Mouse (Mus musculus) limb, embryonic 14.5 days (tissue): ENCODE data around the gene 1600015I10Rik. TPM values are rescaled to one million over a fixed set of nuclear protein-coding genes. Genes with fewer than 3 reads are reported as not detected.
"Not testable (repeated sequence)": the region's sequence is repeated elsewhere in the genome, so short reads cannot be mapped to it uniquely, and the experiment has no call there.

Experiments used
- ATAC-seq: fragments of 200-750 bp; cut with Nextera tagmentation; 2 replicates; pipeline ENCODE4 v1.8.0; 2017; ENCODE audit warnings: low read depth, moderate number of reproducible peaks, moderate TSS enrichment; ENCODE audit not compliant: low FRiP score
- DNase-seq: peaks from one replicate; pipeline ENCODE4 v3.0.0-alpha.2; 2015; ENCODE audit warnings: low spot score
- H3K27ac ChIP-seq: fragments of 300-500 bp; sonication (generic); replicated peaks from 2 replicates; pipeline ENCODE4 v1.5.1; 2014; ENCODE audit warnings: low read depth, mild to moderate bottlenecking, low read length, moderate library complexity, mixed read lengths
- H3K27me3 ChIP-seq: fragments of 300-500 bp; sonication (generic); 2 replicates; pipeline ENCODE4 v1.6.1; 2014; ENCODE audit warnings: low read length, mixed read lengths; ENCODE audit not compliant: control insufficient read depth, insufficient read depth
- H3K36me3 ChIP-seq: fragments of 300-500 bp; sonication (generic); 2 replicates; pipeline ENCODE4 v1.6.1; 2014; ENCODE audit warnings: mild to moderate bottlenecking, low read length, moderate library complexity, mixed read lengths; ENCODE audit not compliant: control insufficient read depth, insufficient read depth
- H3K4me1 ChIP-seq: fragments of 300-500 bp; sonication (generic); 2 replicates; pipeline ENCODE4 v1.6.1; 2014; ENCODE audit warnings: antibody characterized with exemption, low read length, mixed read lengths; ENCODE audit not compliant: control insufficient read depth, insufficient read depth
- H3K4me2 ChIP-seq: fragments of 300-500 bp; sonication (generic); replicated peaks from 2 replicates; pipeline ENCODE4 v1.6.1; 2014; ENCODE audit warnings: low read depth, mild to moderate bottlenecking, low read length, moderate library complexity; ENCODE audit not compliant: severe bottlenecking
- H3K4me3 ChIP-seq: fragments of 300-500 bp; sonication (generic); replicated peaks from 2 replicates; pipeline ENCODE4 v1.5.1; 2014; ENCODE audit warnings: low read length
- H3K9ac ChIP-seq: fragments of 300-500 bp; sonication (generic); 2 replicates; pipeline ENCODE4 v1.6.1; 2014; ENCODE audit warnings: mild to moderate bottlenecking, low read depth, low read length, moderate library complexity; ENCODE audit not compliant: severe bottlenecking
- H3K9me3 ChIP-seq: fragments of 300-500 bp; sonication (generic); 2 replicates; pipeline ENCODE4 v1.6.1; 2016; ENCODE audit warnings: low read length; ENCODE audit not compliant: control insufficient read depth
- POLR2A ChIP-seq: fragments of 200-500 bp; IDR thresholded peaks from 2 replicates; pipeline ENCODE4 v1.8.0; 2012; ENCODE audit warnings: inconsistent platforms, mild to moderate bottlenecking, moderate library complexity, borderline replicate concordance; ENCODE audit not compliant: insufficient read depth, insufficient read length; ENCODE audit errors: extremely low read depth
- WGBS: fragments of 180-500 bp; shearing (Covaris S2); extraction: QIAGEN DNeasy Blood & Tissue Kit; methylation state at CpG from one replicate; pipeline ENCODE4 v1.1.7; 2014; 5-methylcytosine and 5-hydroxymethylcytosine counted together
- polyA plus RNA-seq, 2 experiments: library from polyadenylated mRNA; depleted of rRNA in 1 of 2; stranded (reverse) in 1 of 2; unstranded in 1 of 2; fragments of >200 nt; fragmentation: Nextera tagmentation in 1 of 2; extraction: Ambion mirVana in 1 of 2; gene quantifications; 2 replicates each; pipeline versions ENCODE4 v1.2.1 to v1.2.3; 2012 to 2014

Gene 1600015I10Rik
- 0.04 TPM in 1 of 2 replicates, not detected in the other for polyA plus RNA-seq (2012; rRNA removed)
- not detected in 2 replicates for polyA plus RNA-seq (2014; fragmentation: Nextera tagmentation; extraction: Ambion mirVana)

DNA sequence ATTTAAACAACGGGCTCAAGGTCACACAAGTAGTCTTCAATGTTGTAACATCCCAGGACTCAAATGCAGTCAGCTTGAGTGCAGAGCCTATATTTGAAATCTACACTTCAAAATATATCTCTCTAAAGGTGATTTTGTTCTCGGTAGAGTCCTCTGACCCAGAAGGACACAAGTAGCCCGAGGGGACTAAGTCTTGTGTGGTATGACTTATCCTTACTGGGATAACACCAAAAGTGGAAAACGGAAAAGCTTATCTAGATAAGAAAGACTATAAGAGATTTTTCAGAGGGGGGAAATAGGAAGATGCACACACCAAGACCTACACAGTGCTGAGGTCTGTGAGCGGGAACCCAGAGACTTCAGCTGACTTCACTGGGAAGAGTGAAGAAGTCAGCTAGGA lies at the start of gene 1600015I10Rik:
TSS of gene 1600015I10Rik (plus strand) at position 301 of the 400 bp plus-strand sequence.
- TF ChIP-seq POLR2A: no peak
- WGBS: 90% methylated on average over 5 of the region's 5 CpGs
- H3K27ac ChIP-seq: no peak within 1 kb of the TSS

DNA sequence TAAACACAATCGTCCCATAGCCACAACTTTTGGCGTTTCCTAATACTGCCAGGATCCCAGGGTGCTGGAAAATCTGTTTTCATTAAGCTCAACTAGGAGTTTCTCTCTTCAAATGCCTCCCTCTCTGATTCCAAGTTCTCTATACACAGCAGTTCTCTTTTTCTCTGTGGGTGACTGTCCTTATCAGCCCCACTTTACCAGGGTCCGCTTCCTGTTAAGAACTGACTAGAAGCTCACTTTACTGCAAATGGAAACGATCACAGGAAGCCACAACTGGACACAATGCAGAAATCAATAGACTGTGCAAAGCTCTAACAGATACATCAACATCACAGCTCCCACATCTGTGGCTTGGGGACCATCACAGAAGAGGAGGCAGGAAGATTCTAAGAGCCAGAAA lies 35.5 kb upstream of the 1600015I10Rik start:
- TF ChIP-seq POLR2A: no peak
- Histone ChIP-seq H3K4me2 (no peak overlapping the region), H3K9me3 (no peaks in the 10 kb centered on the region), H3K4me1 (no peaks in the 10 kb centered on the region), H3K27me3 (no peaks in the 10 kb centered on the region), H3K9ac (no peak overlapping the region), H3K4me3 (no peak overlapping the region), H3K36me3 (no peaks in the 10 kb centered on the region), H3K27ac (no peak overlapping the region)
- DNase-seq (no peak), ATAC-seq (no peak)
- WGBS: 79% methylated on average over 4 of the region's 4 CpGs

More for the DNA sequence above, at the start of gene 1600015I10Rik:
- Histone ChIP-seq H3K4me3 (no peak within 1 kb of the TSS), H3K36me3 (no peaks in the 10 kb centered on the region), H3K27me3 (no peaks in the 10 kb centered on the region), H3K4me2 (no peak within 1 kb of the TSS), H3K4me1 (no peaks in the 10 kb centered on the region), H3K9ac (no peak within 1 kb of the TSS), H3K9me3 (no peaks in the 10 kb centered on the region)
- no peak for ATAC-seq
- DNase-seq: no peak

DNA sequence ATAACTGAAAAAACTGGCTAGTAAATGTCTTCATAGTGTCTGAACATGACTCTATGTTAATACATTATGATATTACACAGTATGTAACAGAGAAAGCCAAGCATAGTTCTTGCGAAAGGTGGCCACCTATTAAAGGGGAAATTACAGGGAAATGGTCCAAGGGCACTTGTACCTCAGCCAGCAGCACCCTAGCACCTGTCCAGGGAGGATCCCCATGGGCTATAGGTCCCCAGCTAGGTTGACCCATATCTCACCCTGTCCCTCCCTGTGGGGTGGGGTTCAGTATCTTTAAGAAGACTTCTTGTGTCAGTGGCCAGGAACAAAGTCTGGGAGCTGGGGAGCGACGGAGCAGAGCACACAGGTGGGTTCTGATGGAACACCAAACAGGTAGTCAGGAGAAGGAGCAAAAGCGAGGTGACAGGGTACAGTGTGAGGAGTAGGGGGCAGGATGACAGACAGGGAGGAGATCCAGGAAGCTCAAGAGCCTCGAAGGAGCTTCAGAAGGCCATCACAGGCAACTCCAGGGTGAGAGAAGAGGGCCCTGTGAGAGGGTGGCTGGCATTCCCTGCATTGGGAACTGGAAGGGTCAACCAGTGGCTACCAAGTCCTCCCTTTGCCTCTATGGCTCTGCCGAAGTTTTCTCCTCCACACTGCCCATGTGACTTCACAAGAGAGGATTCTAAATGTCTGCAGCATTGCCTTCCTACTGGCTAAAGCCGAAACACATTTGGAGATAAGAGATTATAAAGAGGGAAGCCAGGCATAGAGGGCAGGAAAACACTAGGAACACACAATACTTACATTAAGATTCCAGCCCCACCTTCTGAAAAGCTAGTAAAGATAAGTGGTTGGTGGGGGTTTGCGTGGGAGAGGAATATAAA lies 34.5 kb upstream of the 1600015I10Rik start:
- WGBS: 93% methylated on average over 8 of the region's 8 CpGs
- H3K4me2 ChIP-seq: no peak overlapping the region
- H3K9ac ChIP-seq: no peak overlapping the region
- H3K27ac ChIP-seq: no peak overlapping the region
- H3K36me3 ChIP-seq: no peaks in the 10 kb centered on the region
- no peak for ATAC-seq
- H3K4me1 ChIP-seq: no peaks in the 10 kb centered on the region
- no peak for TF ChIP-seq POLR2A
- no peaks in the 10 kb centered on the region for H3K9me3 ChIP-seq
- no peak overlapping the region for H3K4me3 ChIP-seq
- no peak for DNase-seq
- no peaks in the 10 kb centered on the region for H3K27me3 ChIP-seq

DNA sequence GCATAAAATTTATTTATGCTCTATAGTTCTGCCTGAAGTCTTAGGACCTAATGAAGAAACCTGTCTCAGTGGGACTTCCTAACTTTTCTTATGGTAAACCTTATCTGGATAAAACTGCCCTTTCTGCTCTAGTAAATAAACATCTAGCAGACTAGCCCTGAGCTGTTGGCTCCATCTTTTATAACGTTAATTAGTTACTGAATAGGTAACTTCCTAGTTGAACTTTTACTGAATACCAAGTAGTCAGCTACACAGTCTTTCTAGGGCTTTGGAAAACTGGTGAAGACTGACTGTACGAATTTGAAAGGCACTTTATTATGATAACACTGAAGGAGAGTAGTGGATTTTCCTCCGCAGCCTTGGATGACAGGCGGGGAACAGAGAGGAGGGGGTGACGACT lies 33.8 kb upstream of the 1600015I10Rik start:
- TF ChIP-seq POLR2A: no peak
- ATAC-seq (no peak), DNase-seq (no peak)
- Histone ChIP-seq H3K4me2 (no peak overlapping the region), H3K9ac (no peak overlapping the region), H3K9me3 (no peaks in the 10 kb centered on the region), H3K4me1 (no peaks in the 10 kb centered on the region), H3K36me3 (no peaks in the 10 kb centered on the region), H3K27me3 (no peaks in the 10 kb centered on the region), H3K27ac (no peak overlapping the region), H3K4me3 (no peak overlapping the region)
- 85% methylated on average over 5 of the region's 5 CpGs for WGBS

DNA sequence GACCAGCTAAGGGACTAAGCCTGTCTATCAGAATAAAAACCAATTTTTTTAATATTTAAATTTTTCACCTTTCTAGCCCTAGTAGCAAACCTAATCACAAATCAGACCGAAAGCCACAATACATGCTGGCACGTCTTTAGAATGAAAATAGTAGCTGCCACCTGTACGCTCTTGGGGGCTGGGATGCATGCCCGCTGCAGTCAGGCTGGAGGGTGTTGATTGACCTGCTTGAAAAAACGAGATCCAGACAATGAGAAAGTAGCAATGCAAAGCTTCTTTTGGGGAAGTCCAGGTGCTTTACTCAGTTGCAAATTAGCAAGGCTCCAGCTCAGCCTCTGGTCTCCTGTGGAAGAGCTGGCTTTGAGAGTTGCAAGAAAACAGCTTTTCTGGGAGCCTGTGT lies 32.7 kb upstream of the 1600015I10Rik start:
- TF ChIP-seq POLR2A: no peak
- ATAC-seq: no peak
- no peak overlapping the region for H3K4me3 ChIP-seq
- H3K27ac ChIP-seq: no peak overlapping the region
- no peak overlapping the region for H3K4me2 ChIP-seq
- no peak for DNase-seq
- H3K9ac ChIP-seq: no peak overlapping the region
- WGBS: 81% methylated on average over 5 of the region's 5 CpGs
- H3K4me1 ChIP-seq: no peaks in the 10 kb centered on the region
- no peaks in the 10 kb centered on the region for H3K27me3 ChIP-seq
- no peaks in the 10 kb centered on the region for H3K9me3 ChIP-seq
- no peaks in the 10 kb centered on the region for H3K36me3 ChIP-seq

DNA sequence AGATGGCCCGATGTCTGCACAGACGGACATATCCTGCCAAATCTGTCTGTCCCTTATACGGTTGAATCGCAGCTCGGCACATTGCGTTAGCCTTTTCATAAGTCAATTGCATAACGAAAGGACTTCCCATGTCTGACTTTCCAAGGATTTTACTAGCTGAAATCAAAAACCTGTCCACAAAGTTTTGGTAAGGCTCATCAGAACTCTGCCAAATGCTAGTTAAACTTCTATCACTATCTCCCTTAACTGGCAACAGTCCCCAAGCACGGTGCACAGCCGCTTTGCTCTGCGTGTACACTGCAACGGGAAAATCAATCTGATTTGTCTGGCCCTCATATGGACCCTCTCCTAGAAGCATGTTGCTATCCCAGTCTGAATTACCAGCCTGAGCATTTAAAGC lies 28.4 kb upstream of the 1600015I10Rik start:
- not testable (repeated sequence) for H3K9ac ChIP-seq, H3K4me1 ChIP-seq, H3K27me3 ChIP-seq, ATAC-seq, H3K27ac ChIP-seq, H3K36me3 ChIP-seq, DNase-seq, H3K9me3 ChIP-seq, H3K4me2 ChIP-seq, H3K4me3 ChIP-seq
- 93% methylated on average over 11 of the region's 11 CpGs for WGBS
